Mouse (Mus musculus) thymus, postnatal 25 days (tissue): ENCODE data around the gene Psmb9.
A peak's percentile ranks its signal among the peaks of the same experiment; 100 is the strongest.
"Not testable (repeated sequence)": the region's sequence is repeated elsewhere in the genome, so short reads cannot be mapped to it uniquely, and the experiment has no call there.

Experiments
- DNase-seq: peaks from one replicate; pipeline ENCODE4 v3.0.0; 2022

The Psmb9 gene

GRCm38 (mm10) chr17:34179913-34180859, 7.4 kb downstream of the Psmb9 start:
- DNase-seq: no peak

- DNase-seq: no peak
These were observed 8.5 kb downstream of the Psmb9 start for GRCm38 (mm10) chr17:34179019-34179418.

GRCm38 (mm10) chr17:34177179-34177578, 10.4 kb downstream of the Psmb9 start:
- DNase-seq: no peak

- DNase-seq: no peak
These were observed 13.5 kb downstream of the Psmb9 start for GRCm38 (mm10) chr17:34174075-34174474.

- no peak for DNase-seq
These were observed 15.0 kb downstream of the Psmb9 start for GRCm38 (mm10) chr17:34172528-34172927.

DNA sequence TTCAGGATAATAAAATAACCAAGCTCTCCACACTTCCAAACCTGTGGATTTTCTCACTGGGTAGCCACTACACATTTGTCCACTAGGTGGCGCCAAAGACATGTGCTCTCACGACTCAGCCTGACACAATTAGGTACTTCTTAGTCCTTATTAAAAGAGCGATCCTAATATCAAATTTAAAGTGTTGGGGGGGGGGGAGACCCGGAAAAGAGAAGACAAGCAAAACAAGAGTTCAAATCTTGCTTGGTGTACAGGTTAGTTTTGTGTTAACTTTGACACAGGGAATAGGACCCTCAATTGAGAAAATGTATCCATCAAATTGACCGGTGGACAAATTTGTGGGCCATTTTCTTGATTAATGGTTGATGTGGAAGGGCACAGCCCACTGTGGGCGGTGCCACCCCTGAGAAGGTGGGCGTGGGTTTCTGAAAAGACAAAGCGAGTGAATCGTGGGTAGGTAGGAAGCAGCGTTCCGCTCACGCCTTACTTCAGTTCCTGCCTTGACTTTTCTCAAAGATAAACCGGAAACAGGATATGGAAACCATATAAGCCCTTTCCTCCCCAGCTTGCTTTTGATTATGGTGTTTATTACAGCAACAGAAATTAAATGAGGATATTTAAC, 16.6 kb downstream of the Psmb9 start:
- peak; percentile 86 for DNase-seq

DNA sequence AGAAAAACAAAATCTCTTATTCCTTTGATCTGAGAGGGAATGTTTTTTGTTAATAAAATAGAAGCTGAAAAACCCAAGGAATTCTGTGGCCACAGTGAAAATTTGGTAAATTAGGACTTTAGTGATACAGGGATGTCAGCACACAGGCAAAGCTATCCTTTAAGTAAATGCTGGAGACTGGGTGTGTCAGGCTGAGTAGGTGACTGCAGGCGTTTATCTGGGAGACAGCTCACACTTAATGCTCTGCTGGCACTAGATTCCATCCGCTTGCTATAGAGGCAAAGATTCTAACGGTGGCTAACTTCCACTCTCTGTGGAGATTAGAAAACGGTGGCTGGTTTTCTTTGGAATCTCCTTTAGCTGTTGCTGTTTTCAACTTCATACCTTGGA, 17.1 kb downstream of the Psmb9 start:
- DNase-seq: no peak

- peak; percentile 49 for DNase-seq
These were observed 18.3 kb downstream of the Psmb9 start for GRCm38 (mm10) chr17:34169279-34169678.

GRCm38 (mm10) chr17:34165033-34165730, 22.4 kb downstream of the Psmb9 start:
- DNase-seq: peak; percentile 50

- DNase-seq: peak; percentile 69
These were observed 23.2 kb downstream of the Psmb9 start for GRCm38 (mm10) chr17:34164202-34164895.

DNA sequence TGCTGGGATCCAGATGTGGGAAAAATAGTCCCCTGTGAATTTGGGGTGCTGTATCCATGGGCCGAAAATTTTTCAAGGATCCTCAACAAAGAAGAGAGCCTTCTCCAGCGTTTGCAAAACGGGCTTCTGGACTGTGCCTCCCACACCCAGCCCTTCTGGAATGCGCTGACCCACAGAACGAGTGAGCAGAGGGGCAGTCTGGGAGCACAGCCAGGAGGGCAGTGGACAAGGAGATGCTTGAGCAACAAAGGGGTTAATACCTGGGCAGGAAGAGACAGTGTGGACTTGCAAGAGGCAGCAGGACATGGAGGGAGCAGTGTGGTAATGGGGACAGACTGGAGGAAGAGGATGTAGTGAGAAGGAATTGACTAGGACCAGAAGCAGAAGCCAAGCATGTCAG, 32.0 kb downstream of the Psmb9 start:
- no peak for DNase-seq

GRCm38 (mm10) chr17:34152923-34153322, 34.6 kb downstream of the Psmb9 start, which contains the start of gene H2-DMb1:
TSS of gene H2-DMb1 (plus strand) at chr17:34153072.
- peak; percentile 39 for DNase-seq

- DNase-seq: no peak
These were observed 42.6 kb downstream of the Psmb9 start for GRCm38 (mm10) chr17:34144960-34145371.

GRCm38 (mm10) chr17:34144221-34144620, 43.3 kb downstream of the Psmb9 start:
- DNase-seq: not testable (repeated sequence)

- no peak for DNase-seq
These were observed 44.1 kb downstream of the Psmb9 start for GRCm38 (mm10) chr17:34143461-34143860.

DNA sequence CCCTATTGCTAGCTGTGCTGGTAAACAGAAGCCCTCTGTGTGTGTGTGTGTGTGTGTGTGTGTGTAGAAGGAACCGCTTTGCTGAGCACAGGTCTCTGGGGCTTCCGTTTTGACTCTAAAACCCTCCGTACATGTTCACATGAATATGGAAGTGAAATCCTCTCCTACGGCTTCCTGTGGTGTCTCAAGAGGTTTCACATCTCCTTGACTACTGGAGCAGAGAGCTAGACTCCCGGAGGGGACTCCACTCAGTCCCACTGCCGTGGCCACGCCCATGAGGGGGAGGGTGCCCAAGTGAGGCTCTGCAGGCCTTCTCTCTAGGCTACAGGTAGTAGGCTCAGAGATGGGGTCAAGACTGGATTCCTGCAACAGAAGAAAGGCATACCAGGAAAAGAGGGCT, 44.5 kb downstream of the Psmb9 start, which contains the start of gene H2-DMb2:
Gene H2-DMb2 (plus strand): TSS at position 275 of the 400 bp plus-strand sequence.
- DNase-seq: peak; percentile 88

DNA sequence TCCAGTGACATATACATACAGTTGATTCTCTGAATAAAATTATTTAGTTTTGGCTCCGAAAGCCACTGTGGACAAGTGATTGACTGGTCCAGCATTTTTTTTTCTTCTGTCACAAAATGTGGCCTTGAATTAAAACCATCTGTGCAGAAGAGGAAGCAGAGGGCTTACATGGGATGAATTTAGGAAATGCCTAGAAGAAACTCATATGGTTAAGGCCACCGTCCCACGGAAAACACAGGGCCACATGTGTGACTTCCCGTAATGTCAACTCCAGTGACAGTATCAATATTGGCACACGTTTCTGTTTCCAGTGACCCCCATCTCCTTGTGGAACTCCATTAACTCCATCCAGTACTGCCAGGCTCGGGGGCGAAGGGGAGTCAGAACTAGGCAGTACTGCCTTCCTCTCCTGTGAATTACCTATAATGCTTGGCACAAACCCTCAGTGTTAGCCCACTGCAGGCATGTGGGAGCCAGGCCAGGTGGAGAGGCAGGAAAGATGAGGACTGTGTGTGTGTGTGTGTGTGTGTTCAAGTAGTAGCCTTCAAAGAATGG, 45.0 kb downstream of the Psmb9 start:
- no peak for DNase-seq

DNA sequence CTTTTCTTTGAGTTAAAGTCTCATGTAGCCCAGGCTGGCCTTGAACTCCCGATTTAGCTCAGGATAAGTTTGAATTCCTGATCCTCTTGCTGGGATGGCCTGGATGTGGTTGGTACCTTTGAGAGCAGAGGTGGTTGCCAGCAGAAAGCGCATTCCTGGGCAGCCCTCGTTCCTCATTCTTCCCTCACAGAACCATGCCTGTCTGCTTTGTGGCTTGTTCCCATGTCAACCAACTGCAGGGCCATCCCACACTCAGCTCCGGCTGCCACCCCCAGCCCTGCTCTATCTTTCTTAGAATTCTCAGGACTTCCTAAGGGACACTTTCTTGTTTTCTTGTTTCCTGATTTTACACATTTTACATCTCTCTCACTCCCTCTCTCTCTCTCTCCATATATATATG, 46.1 kb downstream of the Psmb9 start:
- DNase-seq: no peak

DNA sequence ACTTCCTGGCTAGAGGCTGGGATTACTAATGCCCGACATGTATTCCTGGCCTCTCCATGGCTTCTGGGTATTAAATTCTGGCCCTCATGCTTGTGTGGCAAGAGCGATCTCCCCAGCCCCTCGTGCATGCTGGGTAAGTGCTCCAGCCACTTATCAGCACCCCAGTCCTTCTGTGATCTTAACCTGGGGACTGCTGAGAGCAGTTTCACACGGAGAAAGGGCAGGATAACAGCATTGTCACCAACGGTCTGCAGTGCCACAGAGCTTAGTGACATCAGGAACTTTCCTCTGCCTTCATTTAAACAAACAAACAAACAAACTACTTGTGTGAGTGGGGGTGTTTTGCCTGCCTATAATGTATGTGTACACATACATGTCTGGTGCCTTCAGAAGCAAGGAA, 47.3 kb downstream of the Psmb9 start:
- no peak for DNase-seq

- no peak for DNase-seq
These were observed 48.1 kb downstream of the Psmb9 start for GRCm38 (mm10) chr17:34139416-34139815.

DNA sequence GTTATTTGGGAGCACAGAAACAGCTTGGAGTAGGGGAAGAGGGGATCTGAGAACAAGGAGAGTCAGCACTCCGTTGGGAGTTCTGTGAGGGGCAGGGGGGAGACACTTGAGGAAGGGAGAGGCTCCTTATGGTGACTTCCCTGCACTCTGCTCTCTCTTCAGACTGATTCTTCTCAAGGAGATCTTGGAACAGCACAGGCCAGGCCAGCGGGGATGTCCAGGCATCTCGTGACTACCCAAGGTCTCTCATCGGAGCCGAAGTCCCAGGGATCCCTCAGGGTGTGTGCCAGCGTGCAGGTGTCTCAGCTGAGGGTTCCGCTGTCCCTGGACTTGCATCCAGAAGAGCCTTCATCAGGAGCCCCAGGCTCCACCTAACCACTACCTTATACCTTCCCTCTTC, 48.9 kb downstream of the Psmb9 start:
- no peak for DNase-seq

DNA sequence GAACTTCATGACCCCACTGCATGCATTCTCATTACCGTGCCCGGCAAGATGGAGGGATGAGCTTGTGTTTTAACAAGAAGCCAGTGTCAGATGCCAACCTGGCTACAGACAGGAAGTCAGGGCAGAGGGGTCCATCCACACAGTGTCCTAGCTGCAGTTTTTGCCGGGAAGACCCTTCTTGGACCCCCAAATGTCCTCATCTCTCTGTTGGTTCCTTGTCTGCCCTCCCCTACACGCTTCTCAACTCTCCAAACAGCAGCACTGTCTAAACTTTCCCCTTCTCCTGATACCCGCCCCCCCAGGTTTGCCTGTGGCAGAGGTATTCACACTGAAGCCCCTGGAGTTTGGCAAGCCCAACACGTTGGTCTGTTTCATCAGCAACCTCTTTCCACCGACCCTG, 50.0 kb downstream of the Psmb9 start:
- DNase-seq: no peak
